Mouse (Mus musculus) lung, postnatal 14 days (tissue): ENCODE results near the gene Six4.
"Not testable (repeated sequence)": the region's sequence is repeated elsewhere in the genome, so short reads cannot be mapped to it uniquely, and the experiment has no call there.

Experiments
- DNase-seq: peaks from one replicate; pipeline ENCODE4 v3.0.0; 2021

Six4 gene

DNA sequence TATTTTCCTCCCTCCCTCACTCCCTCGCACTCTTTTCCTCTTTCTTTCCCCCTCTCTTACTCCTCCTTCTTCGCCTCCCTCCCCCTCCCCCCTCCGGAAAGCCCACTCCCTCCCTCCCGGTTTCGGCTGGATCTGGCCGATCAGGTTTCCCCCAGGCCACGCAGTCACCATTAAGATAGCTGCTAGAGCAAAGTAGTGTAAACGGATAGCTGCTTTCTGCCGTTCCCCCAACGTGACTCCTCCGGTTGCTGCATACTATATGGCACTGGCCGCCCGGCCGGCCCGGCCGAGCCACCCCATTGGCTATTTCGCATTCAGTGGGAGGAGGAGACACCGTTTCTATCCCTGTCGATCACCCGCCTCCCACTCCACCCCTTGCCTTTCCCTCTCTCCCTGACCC, at the start of gene Six4:
Six4 (minus strand) TSS at position 261 of the 400 bp plus-strand sequence.
- peak; percentile 55 for DNase-seq

DNA sequence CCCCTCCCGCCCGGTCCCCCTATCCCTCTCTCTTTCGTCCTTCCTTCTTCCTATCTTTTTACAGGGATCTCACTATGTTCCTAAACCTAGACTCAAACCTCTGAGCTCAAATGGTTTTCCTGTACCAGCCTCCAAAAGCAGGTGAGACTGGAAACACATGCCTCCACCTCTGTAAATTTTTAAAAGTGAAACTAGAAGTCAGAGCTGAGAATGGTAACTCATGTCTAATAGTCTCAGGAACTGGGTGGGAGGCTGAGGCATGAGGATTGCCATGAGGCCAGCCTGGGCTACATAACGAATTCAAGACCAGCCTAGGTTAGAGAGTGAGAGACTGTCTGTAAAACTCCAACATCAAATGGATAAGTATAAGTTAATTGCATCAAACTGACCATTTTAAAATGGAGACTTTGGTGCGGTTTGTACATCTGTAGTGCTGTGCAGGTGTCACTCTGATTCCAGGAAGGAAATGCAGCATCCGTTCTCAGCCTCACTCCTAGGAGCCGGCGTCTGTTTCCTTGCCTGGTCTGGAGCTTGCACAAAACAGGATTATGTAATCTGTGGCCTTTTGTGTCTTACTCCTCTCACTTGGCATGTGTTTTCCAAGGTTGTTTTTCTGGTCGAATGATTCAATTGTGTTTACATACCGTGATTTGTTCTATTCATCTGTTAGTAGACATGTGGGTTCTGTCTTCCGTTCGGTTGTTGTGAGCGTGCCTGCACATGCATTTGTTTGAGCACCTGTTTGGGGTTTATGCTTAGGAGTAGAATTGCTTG, 49.3 kb upstream of the Six4 start:
- DNase-seq = peak; percentile 7

DNA sequence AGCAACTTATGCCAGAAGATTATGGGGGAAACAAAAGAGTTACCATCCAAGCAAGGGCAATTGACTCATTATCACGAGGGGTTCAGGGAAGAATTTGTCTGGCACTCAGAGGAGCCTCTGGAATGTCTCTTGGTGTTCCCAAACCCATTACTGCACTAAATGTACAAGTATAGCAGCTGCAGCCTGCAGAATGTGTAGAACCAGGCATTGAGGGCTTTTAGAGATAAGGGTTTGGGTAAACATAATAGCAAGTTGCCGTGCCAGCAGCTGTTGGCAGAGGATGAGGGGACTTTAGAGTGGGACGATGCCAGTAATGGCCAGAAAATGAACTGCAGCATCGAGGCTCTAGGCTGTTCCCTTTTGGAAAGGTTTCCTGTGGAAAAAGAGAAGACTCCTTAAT, 47.1 kb upstream of the Six4 start:
- peak; percentile 57 for DNase-seq

DNA sequence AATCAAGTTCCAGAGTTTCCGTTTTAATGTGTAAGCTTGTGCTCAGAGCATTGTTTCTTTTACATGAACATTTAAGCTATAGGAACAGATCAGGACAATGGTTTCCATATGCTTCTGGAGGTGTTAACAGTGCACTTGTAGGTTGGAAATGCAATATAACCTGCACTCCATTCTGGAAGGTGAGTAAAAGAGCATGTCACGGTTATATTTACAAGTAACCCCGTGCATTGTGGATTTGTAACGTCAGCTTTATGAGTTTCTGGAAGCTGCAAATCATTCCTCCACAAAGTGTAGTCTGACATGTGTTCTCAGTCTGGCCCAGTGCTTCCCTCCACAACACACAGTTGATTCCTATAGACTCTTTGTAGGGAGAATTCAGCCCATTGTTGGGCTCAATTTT, 40.9 kb upstream of the Six4 start:
- DNase-seq = no peak

DNA sequence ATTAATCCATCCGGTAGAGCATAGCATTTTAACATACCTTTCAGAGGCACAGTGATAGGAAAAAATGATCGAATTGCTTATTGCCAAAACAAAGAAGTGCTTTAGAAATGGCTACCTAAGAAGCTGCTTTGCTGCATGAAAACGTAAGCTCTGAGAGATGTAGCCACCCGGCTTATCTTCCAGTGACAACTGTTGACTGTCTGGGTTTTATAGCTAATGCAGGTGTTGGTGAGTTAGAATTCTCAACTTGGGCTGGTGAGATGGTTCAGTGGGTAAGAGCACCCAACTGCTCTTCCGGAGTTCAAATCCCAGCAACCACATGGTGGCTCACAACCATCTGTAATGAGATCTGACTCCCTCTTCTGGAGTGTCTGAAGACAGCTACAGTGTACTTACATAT, 37.8 kb upstream of the Six4 start:
- not testable (repeated sequence) for DNase-seq

DNA sequence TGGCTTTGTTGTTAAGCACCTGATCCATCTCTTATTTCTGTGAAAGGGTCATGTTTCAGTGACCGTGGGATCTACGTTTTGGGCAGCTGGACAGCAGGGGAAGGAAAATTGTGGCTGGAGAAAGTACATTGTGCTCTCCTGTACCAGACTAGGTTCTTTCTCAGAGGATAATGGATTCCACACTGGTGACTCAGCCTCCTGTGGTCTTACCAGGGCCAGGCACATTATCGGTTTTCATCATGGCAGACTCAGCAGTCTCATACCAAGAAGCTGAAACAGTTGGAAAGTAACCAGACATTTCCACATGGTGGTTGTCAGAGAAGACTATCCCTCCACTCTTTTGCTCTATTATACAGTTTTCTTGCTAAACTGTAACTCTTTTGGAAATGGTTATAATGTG, 34.0 kb upstream of the Six4 start:
- no peak for DNase-seq

DNA sequence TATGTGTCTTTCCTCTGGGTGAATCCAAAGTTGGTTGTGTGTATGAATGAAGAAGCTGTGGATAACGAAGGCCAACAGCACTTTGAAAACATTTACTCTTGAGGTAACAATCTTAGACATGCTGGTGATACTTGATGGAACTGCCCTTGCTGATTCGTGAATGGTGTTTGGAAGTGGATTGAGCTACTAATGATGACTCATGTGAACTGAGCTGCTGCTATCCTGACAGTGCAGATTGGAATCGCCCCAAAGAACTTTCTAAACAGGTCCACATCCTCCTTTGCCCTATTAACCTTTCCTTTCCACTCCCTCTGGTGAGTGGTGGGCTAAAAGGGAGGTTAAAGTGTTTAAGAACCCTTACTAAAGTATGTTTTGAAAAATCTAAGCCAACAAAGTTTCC, 27.5 kb upstream of the Six4 start:
- DNase-seq = no peak

DNA sequence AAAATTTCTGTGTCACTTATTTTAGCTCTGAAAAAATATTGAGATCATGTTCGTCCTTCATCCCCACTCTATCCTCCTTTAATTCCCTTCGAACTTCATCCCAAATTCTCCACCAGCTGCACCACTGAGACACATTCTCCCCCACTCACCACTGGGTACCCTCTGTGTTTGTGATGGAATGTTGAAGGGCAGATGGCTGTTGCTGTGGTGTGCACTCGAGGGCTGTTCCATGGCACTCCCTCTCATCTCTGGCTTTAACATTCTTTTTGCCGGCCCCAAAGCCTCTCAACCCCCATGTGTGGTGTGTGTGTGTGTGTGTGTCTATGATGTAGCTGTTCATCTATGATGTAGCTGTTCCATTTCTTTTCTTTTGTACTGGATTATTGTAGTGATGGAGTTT, 12.0 kb upstream of the Six4 start:
- DNase-seq = no peak

DNA sequence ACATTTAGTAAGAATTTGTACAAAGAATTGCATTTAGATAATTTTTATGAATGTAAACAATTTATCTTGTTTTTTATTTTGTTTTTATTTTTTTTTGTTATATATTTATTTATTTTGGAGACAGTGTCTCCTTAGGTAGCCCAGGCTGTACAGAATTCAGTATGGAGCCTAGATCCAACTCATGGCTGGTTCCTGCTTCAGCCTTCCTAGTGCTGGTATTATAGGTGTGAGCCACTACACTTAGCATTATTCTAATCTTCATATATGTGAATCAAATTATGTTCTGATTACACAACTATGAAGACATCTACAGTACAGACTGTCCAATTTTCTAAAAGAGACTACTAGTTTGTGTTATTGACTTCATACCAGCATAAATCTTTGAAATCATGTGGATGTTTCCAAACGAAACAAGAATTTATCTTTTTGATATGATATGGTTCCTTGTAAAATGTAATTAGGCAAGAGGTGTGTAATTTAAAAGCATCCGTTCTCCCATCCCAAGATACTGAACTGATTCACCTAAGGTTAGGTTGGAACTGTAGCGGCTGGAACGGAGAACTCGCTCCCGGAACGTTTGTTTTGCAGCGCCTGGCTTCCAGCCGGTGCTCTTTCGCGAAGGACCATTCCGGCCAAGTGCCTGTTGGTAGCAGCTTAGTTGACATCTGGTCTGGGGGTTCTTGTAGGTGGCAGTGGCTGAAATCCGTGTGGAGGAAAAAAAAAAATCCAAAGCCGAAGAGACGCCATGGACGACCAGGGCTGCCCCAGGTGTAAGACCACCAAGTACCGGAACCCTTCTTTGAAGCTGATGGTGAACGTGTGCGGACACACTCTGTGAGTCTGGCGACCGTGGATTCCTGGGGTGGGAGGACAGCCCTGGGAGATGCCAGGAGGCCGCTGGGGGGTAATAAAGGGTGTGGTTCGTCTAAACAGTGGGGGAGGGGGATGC, 10.1 kb upstream of the Six4 start, which contains the start of gene Mnat1:
Mnat1 (plus strand) TSS at position 625 of the 949 bp plus-strand sequence.
- peak; percentile 85 for DNase-seq

DNA sequence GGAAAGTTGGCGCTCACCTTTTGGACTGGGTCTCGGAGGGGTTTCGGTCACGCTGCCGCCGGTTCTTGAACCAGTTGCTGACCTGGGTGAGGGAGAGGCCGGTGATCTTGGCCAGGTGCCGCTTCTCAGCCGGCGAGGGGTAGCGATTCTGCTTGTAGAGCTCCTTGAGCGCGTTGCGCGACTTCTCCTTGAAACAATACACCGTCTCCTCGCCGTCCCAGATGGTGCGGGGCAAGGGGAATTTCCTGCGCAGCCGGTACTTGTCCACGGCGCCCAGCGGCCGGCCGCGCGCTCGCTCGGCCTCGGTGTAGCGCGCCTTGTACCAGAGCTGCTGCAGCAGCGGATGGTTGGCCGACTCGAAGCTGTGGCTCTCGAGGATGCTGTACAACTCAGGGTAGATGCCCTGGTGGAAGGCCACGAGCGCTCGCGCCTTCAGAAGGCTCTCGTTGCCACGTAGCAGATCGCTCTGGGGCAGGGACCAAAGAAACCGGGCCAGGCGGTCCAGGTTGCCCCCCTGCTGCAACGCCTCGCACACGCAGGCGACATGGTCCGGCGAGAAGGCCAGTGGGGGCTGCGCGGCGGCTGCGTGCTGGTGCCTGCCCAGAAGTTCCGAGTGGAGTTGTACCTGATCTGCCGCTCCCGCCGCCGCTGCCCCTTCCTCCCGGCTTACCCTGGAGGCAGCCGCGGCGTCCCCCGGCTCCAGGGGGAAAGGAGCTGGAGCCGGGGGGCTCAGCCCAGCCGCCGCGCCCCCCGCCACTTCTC, 749 bp downstream of the Six4 start:
- DNase-seq = peak; percentile 40

DNA sequence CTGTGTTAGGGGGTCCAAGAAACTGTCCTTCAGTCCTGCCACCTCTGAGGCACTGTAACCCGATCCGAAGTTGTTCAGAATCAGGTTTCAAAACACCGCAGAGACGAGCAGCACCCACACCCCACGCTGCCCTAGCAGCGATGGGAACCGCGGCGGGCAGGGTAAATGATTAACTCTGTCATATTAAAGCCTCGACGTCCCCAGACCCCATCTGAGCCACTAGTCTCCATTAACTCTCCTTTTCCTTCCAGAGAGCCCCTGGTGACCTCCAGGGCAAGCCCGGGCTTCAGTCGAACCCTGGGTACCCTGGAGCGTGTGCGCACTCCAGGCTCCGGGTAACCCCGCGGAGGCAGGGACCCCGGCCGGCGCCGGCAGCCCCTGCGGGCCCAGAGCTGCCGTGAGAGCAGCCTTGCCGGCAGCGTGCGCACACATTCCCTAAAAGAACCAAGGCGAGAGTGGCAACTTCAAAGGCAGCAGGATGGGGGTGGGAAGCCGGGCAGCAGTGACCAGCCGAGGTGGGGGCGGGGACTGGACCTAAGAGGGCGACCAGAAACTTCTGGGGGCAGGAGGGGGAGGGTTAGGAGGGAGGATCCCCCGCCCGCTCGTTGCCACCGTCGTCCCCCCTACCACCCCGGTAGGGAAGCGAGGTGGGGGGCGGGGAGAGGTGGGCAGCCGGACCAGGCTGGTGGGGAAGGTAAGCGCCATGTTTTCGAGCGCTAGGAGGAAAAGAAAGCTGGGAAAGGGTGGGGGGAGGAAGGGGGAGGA, 1.5 kb downstream of the Six4 start:
- DNase-seq = peak; percentile 11

DNA sequence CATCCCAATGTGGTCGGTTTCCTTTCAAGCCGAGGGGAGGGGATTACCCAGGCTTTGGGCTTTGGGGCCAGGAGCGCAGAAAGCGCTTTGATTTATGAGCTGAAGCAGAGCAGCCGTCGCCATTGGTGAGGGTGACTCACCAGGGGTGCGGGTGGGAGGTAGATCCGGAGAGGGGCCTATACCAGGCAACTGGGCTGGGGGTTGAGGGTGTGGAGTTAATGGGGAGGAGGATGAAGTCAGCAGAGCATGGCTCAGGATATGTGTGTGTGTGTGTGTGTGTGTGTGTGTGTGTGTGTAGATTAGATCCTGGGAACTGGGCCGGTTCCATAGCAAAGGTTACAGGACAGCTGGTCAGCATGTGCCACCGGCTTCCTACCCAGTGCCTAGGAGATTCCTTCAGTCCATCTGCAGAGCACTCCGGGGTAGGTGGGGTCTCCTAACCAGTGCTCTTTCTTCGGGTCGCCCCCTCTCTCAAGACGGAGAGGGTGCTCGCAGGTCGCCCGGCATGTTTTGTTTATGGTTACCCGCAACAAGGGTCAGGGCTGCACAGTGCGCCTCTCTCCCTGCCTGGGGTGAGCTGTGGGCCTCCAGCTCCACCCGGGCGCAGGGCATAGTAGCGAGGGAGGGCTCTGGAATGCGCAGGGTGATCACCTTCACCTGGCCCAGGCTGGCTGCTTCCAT, 2.7 kb downstream of the Six4 start:
- DNase-seq = no peak

DNA sequence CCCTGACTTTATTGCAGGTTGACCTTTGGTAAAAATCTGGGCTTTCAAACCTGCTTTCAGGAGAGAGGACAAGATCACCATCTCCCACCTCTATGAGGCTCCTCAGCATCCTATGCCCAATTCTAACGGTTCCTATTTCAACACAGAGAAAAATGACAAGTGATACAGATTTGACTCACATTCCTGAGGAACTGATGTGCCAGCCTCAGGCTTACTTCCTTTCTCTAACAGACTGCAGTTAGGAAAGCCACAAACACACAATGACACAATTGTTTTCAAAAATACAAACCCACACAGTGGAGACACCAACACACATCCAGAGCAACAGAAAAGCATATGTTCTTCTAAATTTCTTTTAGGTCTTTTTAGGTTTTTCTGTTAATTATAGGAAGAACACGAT, 5.4 kb downstream of the Six4 start:
- DNase-seq = no peak

DNA sequence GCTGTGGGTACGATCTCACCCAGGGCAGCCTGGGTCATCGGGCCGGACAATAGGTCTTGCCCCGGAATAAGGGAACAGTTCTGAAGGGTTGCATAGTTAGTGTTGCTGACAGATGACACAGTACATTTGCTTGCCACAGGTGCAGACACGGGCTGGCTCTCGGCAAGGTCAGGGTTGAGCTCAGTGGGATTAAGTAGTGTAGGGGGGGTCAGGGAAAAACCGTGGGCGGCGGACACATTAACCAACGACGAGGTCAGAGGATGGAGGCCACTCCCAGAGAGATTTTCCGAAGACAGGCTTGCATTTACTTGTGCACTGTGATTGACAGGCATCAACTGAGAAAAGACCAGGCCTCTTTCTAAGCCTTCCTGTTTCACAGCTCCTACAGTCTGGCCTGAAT, 9.5 kb downstream of the Six4 start:
- DNase-seq = no peak

DNA sequence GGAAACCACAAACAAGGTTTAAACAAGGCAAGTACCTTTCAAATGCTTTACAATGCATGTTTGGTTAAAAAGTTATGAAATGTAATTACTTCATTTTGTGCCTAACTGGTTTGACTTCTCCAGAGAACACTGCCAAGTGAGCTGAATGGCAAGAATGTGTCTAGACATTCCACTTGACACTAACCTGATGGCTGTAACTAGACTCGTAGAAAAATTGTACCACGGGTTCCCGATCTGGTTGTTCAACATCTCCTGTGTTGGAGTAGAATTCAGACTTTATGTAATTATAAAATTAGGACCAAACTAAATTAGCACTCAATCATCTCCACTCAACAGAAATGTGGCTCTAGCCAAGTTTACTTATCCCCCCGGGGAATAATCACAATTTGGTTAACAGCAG, 14.7 kb downstream of the Six4 start:
- DNase-seq = no peak

DNA sequence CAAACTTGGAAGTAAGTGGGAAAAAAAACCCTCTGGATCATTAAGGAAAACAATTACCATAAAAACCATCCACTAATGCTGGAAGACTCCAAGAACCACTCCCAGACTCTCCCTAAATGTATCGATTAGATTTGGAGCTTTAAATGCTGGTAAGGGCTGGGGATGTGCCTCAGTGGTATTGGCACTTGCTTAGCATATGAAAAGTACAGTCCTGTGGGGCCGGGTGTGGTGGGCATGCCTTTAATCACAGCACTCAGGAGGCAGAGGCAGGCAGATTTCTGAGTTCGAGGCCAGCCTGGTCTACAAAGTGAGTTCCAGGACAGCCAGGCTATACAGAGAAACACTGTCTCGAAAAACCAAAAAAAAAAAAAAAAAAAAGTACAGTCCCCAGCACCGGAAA, 17.1 kb downstream of the Six4 start:
- DNase-seq = not testable (repeated sequence)

DNA sequence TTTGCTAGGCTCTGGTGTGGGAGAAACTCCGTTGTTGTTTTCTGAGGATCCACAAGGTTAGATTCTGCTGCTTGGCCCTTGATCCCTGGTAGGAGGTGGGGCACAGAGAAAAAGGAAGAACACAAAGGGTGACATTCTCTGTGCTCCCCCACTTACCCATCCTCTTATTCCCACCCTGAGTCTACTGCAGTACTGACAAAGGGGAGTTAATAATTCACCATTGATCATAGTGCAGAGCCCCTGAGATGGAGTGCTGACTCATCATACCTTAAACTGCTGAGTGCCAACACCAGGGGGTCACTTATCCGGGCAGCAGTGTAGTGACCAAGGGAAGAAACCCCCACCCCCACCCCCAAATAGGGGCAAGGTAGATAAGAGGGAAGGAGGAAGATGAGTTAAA, 18.7 kb downstream of the Six4 start:
- no peak for DNase-seq

DNA sequence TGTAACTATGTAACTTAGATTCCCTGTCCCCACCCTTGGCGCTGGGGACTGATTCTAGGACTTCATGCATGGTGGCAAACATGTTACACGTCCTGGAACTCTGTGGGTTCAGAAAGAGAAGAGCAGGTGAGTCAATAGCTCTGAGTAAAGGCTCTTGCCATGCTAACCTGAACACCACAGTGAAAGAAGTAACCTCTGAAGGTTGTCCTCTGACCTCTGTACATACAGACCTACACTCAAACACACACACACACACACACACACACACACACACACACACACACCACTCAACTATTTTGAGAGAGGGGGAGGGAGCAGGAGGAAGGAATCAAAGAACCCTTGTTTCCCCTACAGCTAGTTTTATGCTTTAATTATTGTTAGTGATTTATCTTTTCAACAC, 19.1 kb downstream of the Six4 start:
- DNase-seq = no peak

DNA sequence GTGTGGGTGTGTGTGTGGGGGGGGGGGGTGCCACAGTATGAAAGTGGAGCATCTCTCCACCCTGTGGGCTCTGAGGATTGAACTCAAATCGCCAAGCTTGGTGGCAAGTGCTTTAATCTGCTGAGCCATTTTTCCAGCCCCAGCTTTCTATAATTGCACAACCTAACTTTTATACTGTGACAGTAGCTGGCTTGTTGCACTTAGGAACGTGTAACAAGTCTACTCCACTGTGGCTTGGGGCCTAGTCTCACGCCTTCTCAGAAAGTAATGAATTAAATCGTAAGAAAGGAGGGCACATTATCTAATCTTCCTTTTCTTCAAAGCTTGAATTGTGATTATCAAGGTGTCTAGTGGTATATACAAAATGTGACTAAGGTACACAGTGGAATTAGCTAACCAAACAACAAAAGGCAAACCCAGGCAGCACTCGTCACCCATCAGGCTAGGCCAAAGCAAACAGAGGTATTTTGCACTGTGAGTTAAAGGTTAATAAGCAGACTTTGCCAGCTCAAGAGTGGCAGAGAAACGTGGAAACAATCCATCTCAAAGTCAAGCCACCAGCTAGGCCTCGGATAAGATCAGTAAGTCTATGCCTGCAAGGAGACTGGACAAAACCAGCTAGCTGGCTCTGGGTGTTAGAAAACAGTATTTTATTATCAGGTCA, 22.5 kb downstream of the Six4 start:
- no peak for DNase-seq

DNA sequence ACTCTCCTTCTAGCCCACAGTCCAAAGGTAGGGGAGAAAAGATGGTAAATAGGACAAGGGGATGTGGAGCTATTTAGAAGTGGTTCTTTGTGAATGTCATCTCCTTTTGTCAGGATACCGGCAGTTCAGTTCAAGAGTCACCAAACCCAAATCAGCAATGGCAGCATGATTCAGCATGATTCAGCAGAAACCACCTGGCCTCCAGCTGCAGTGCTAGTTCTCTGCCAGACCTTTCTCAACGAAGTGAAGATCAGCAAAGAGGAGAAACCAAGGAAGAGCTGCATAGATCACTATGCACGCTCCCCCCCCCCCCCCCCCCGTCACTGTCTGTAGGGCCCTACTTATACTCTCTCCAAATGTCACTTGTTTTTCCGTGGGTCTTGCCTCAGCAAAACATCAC, 24.3 kb downstream of the Six4 start:
- DNase-seq = no peak

DNA sequence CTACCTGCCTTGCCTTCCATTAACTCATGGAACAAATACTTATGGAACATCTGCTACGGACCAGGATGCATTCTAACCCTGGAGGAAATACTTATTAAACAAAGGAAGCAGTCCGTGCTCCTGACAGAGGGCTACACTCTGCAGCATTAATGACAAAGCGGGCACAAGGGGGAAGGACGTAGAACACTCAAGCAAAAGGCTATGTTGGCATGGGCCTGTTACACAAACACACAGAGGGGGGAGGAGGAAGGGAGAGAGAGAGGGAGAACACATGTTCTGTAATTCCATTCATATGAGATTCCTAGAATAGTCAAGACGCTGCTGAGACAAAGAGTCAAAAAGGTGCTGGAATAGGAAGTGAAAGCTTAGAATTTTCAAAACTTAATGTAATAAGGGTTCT, 24.8 kb downstream of the Six4 start:
- DNase-seq = no peak
